Mouse (Mus musculus): Measurements from ENCODE around the gene Nos3. TPM values are rescaled to one million over a fixed set of nuclear protein-coding genes. Genes with fewer than 3 reads are reported as not detected.

Nos3 gene
- polyA plus RNA-seq, 1 experiment from 2014 or later, result 7.4 TPM

GRCm38 (mm10) chr5:24413938-24414337, 49.3 kb downstream of the Nos3 start:
- no peak overlapping the region for H3K27ac ChIP-seq (ENCODE audit: low read depth, low read length)

GRCm38 (mm10) chr5:24416222-24416736, 51.7 kb downstream of the Nos3 start:
- no peaks in the 10 kb centered on the region for H3K36me3 ChIP-seq (ENCODE audit: control insufficient read depth, insufficient read depth, low read length)
- no peak overlapping the region for H3K4me2 ChIP-seq (ENCODE audit: low read depth, low read length, severe bottlenecking)
- DNase-seq (ENCODE audit: low spot score) (peak; percentile 79), ATAC-seq (replicated peaks; ENCODE audit: low FRiP score) (peak; percentile 76)
- no peak overlapping the region for H3K27ac ChIP-seq (ENCODE audit: low read depth, low read length)
- H3K9me3 ChIP-seq (ENCODE audit: control insufficient read depth, low read length), result no peaks in the 10 kb centered on the region
- H3K4me3 ChIP-seq (ENCODE audit: low read depth, low read length), result no peak overlapping the region
- no peaks in the 10 kb centered on the region for H3K27me3 ChIP-seq (ENCODE audit: control insufficient read depth, insufficient read depth, low read length)
- H3K9ac ChIP-seq (ENCODE audit: low read length), result no peak overlapping the region
- no peaks in the 10 kb centered on the region; the same call in 1 of the 2 replicates for H3K4me1 ChIP-seq (replicated peaks; ENCODE audit: control insufficient read depth, insufficient read depth, low read length)
- WGBS, result 3% methylated on average over 21 of the region's 21 CpGs

More at GRCm38 (mm10) chr5:24413938-24414337, 49.3 kb downstream of the Nos3 start:
- H3K4me3 ChIP-seq (ENCODE audit: low read depth, low read length), result no peak overlapping the region
- no peaks in the 10 kb centered on the region for H3K27me3 ChIP-seq (ENCODE audit: control insufficient read depth, insufficient read depth, low read length)
- H3K9me3 ChIP-seq (ENCODE audit: control insufficient read depth, low read length), result no peaks in the 10 kb centered on the region
- ATAC-seq (replicated peaks; ENCODE audit: low FRiP score) (no peak), DNase-seq (ENCODE audit: low spot score) (no peak)
- H3K4me2 ChIP-seq (ENCODE audit: low read depth, low read length, severe bottlenecking), result no peak overlapping the region
- H3K4me1 ChIP-seq (replicated peaks; ENCODE audit: control insufficient read depth, insufficient read depth, low read length), result no peaks in the 10 kb centered on the region; the same call in 1 of the 2 replicates
- H3K36me3 ChIP-seq (ENCODE audit: control insufficient read depth, insufficient read depth, low read length), result no peaks in the 10 kb centered on the region
- 84% methylated on average over 13 of the region's 13 CpGs for WGBS
- H3K9ac ChIP-seq (ENCODE audit: low read length), result no peak overlapping the region

GRCm38 (mm10) chr5:24417587-24417986, 53.0 kb downstream of the Nos3 start:
- DNase-seq (ENCODE audit: low spot score), result no peak
- 93% methylated on average over 10 of the region's 10 CpGs for WGBS
- no peak overlapping the region for H3K9ac ChIP-seq (ENCODE audit: low read length)

DNA sequence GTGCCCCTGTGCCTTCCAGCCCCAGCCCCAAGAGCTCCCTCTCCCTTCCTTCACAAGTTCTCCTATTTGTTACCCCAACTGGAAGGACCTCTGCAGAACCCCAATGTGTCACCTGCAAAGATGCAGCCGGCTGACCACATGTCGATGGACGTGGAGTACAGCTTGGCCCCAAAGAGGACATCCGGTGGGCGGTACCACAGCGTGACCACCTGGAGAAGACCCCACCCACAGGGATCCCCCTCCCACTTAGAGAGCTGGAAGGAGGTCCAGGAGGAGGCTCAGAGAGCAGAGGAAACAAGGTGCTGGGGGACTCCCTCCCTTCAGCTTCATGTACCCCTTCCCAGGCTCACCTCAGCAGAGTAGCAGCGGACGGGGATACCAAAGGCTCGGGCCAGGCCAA, 55.8 kb downstream of the Nos3 start:
- Histone ChIP-seq H3K27ac (ENCODE audit: low read depth, low read length) (no peak overlapping the region), H3K27me3 (ENCODE audit: control insufficient read depth, insufficient read depth, low read length) (no peaks in the 10 kb centered on the region), H3K4me2 (ENCODE audit: low read depth, low read length, severe bottlenecking) (no peak overlapping the region), H3K4me3 (ENCODE audit: low read depth, low read length) (no peak overlapping the region), H3K9me3 (ENCODE audit: control insufficient read depth, low read length) (no peaks in the 10 kb centered on the region), H3K36me3 (ENCODE audit: control insufficient read depth, insufficient read depth, low read length) (no peaks in the 10 kb centered on the region), H3K4me1 (replicated peaks; ENCODE audit: control insufficient read depth, insufficient read depth, low read length) (peaks cover 10% of the 10 kb centered on the region; the same call in 1 of the 2 replicates), H3K9ac (ENCODE audit: low read length) (no peak overlapping the region)
- ATAC-seq (replicated peaks; ENCODE audit: low FRiP score) (no peak), DNase-seq (ENCODE audit: low spot score) (no peak)
- 86% methylated on average over 9 of the region's 9 CpGs for WGBS

More at GRCm38 (mm10) chr5:24417587-24417986, 53.0 kb downstream of the Nos3 start:
- no peak overlapping the region for H3K4me3 ChIP-seq (ENCODE audit: low read depth, low read length)
- no peak overlapping the region for H3K27ac ChIP-seq (ENCODE audit: low read depth, low read length)
- no peaks in the 10 kb centered on the region for H3K27me3 ChIP-seq (ENCODE audit: control insufficient read depth, insufficient read depth, low read length)
- no peak overlapping the region for H3K4me2 ChIP-seq (ENCODE audit: low read depth, low read length, severe bottlenecking)
- no peak for ATAC-seq (replicated peaks; ENCODE audit: low FRiP score)
- no peaks in the 10 kb centered on the region for H3K9me3 ChIP-seq (ENCODE audit: control insufficient read depth, low read length)
- no peaks in the 10 kb centered on the region for H3K36me3 ChIP-seq (ENCODE audit: control insufficient read depth, insufficient read depth, low read length)
- peaks cover 3% of the 10 kb centered on the region; the same call in 1 of the 2 replicates for H3K4me1 ChIP-seq (replicated peaks; ENCODE audit: control insufficient read depth, insufficient read depth, low read length)

GRCm38 (mm10) chr5:24423129-24424003, 58.8 kb downstream of the Nos3 start, which contains the start of the genes Cdk5 and Slc4a2:
Cdk5 (minus strand) TSS chr5:24423530.
Slc4a2 (plus strand) TSS chr5:24423837.
- ATAC-seq (replicated peaks; ENCODE audit: low FRiP score), result peak; percentile 94
- Histone ChIP-seq H3K4me3 (ENCODE audit: low read depth, low read length) (peak within 1 kb of the TSS; percentile 60), H3K4me1 (replicated peaks; ENCODE audit: control insufficient read depth, insufficient read depth, low read length) (peaks cover 35% of the 10 kb centered on the region)

GRCm38 (mm10) chr5:24424004-24424781, 59.6 kb downstream of the Nos3 start:
- Histone ChIP-seq H3K27me3 (ENCODE audit: control insufficient read depth, insufficient read depth, low read length) (peaks cover 2% of the 10 kb centered on the region; the same call in 1 of the 2 replicates), H3K9me3 (ENCODE audit: control insufficient read depth, low read length) (no peaks in the 10 kb centered on the region), H3K4me1 (replicated peaks; ENCODE audit: control insufficient read depth, insufficient read depth, low read length) (peaks cover 38% of the 10 kb centered on the region), H3K36me3 (ENCODE audit: control insufficient read depth, insufficient read depth, low read length) (no peaks in the 10 kb centered on the region), H3K9ac (ENCODE audit: low read length) (peak overlapping the region; percentile 77), H3K27ac (ENCODE audit: low read depth, low read length) (peak overlapping the region; percentile 77), H3K4me3 (ENCODE audit: low read depth, low read length) (peak overlapping the region; percentile 60), H3K4me2 (ENCODE audit: low read depth, low read length, severe bottlenecking) (peak overlapping the region; percentile 77)
- ATAC-seq (replicated peaks; ENCODE audit: low FRiP score) (no peak), DNase-seq (ENCODE audit: low spot score) (peak; percentile 69)
- 15% methylated on average over 21 of the region's 21 CpGs for WGBS

More at GRCm38 (mm10) chr5:24423129-24424003, 58.8 kb downstream of the Nos3 start, which contains the start of the genes Cdk5 and Slc4a2:
- DNase-seq (ENCODE audit: low spot score), result peak; percentile 98
- H3K9me3 ChIP-seq (ENCODE audit: control insufficient read depth, low read length), result no peaks in the 10 kb centered on the region
- H3K36me3 ChIP-seq (ENCODE audit: control insufficient read depth, insufficient read depth, low read length), result no peaks in the 10 kb centered on the region
- H3K27me3 ChIP-seq (ENCODE audit: control insufficient read depth, insufficient read depth, low read length), result peaks cover 2% of the 10 kb centered on the region; the same call in 1 of the 2 replicates
- under 1% methylated on average over 46 of the region's 46 CpGs for WGBS
- peak within 1 kb of the TSS; percentile 77 for H3K27ac ChIP-seq (ENCODE audit: low read depth, low read length)
- peak within 1 kb of the TSS; percentile 82 for H3K9ac ChIP-seq (ENCODE audit: low read length)
- H3K4me2 ChIP-seq (ENCODE audit: low read depth, low read length, severe bottlenecking), result peak within 1 kb of the TSS; percentile 77

DNA sequence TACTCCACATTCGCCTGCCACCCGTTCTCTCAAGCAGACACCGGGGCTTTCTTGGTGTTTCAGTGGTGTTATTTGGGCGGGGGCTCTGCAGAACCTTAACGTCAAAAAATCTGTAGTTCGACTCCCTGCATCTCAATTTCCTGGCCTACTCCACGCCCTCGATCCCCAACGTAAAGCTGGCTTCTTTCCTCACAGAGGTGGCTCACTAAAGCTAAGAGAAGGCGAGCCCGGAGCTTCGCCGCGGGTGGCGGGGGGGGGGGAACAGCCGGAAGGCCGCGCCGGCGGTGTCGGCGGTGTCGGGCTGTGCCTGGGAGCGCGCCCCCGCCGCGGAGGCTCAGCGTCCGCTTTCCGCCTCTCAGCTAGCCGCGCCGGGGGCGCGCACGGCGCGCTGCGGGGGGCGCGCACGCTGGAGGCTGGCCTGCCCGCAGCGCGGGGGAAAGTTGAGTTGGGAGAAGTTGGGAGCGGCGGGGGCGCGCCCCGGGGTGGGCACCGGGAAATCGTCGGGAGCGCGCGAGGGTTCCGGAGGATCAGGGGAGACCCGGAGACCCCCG, 60.3 kb downstream of the Nos3 start:
- no peaks in the 10 kb centered on the region for H3K9me3 ChIP-seq (ENCODE audit: control insufficient read depth, low read length)
- WGBS, result under 1% methylated on average over 47 of the region's 60 CpGs
- ATAC-seq (replicated peaks; ENCODE audit: low FRiP score), result no peak
- peaks cover 38% of the 10 kb centered on the region for H3K4me1 ChIP-seq (replicated peaks; ENCODE audit: control insufficient read depth, insufficient read depth, low read length)
- H3K9ac ChIP-seq (ENCODE audit: low read length), result peak overlapping the region; percentile 64
- peak overlapping the region; percentile 77 for H3K4me2 ChIP-seq (ENCODE audit: low read depth, low read length, severe bottlenecking)
- H3K27ac ChIP-seq (ENCODE audit: low read depth, low read length), result peak overlapping the region; percentile 21; the same call in 1 of the 2 replicates
- peak; percentile 91 for DNase-seq (ENCODE audit: low spot score)
- peaks cover 2% of the 10 kb centered on the region; the same call in 1 of the 2 replicates for H3K27me3 ChIP-seq (ENCODE audit: control insufficient read depth, insufficient read depth, low read length)
- no peaks in the 10 kb centered on the region; the same call in 1 of the 2 replicates for H3K36me3 ChIP-seq (ENCODE audit: control insufficient read depth, insufficient read depth, low read length)
- H3K4me3 ChIP-seq (ENCODE audit: low read depth, low read length), result peak overlapping the region; percentile 60

All from forebrain, embryonic 11.5 days (tissue).